Mouse (Mus musculus) forebrain, embryonic 14.5 days (tissue): ENCODE measurements around the gene Lin7a. TPM values are rescaled to one million over a fixed set of nuclear protein-coding genes. Genes with fewer than 3 reads are reported as not detected.

Experiments
- ATAC-seq: fragments of 200-750 bp; cut with Nextera tagmentation; 2 replicates; pipeline ENCODE4 v1.8.0; 2017; ENCODE audit warnings: mild to moderate bottlenecking, moderate library complexity
- DNase-seq: peaks from one replicate; pipeline ENCODE4 v3.0.0-alpha.2; 2015; ENCODE audit warnings: low spot score
- H3K27ac ChIP-seq: fragments of 300-500 bp; sonication (generic); 2 replicates; pipeline ENCODE4 v1.5.1; 2014; ENCODE audit warnings: low read depth, mild to moderate bottlenecking, control low read depth, low read length, moderate library complexity
- H3K27me3 ChIP-seq: fragments of 300-500 bp; sonication (generic); replicated peaks from 2 replicates; pipeline ENCODE4 v1.6.1; 2014; ENCODE audit warnings: low read length, control low read depth, mixed read lengths; ENCODE audit not compliant: control insufficient read depth, insufficient read depth
- H3K36me3 ChIP-seq: fragments of 300-500 bp; sonication (generic); 2 replicates; pipeline ENCODE4 v1.6.1; 2014; ENCODE audit warnings: low read length, control low read depth; ENCODE audit not compliant: control insufficient read depth, insufficient read depth
- H3K4me1 ChIP-seq: fragments of 300-500 bp; sonication (generic); 2 replicates; pipeline ENCODE4 v1.6.1; 2014; ENCODE audit warnings: antibody characterized with exemption, low read length, control low read depth; ENCODE audit not compliant: control insufficient read depth, insufficient read depth
- H3K4me2 ChIP-seq: fragments of 300-500 bp; sonication (generic); 2 replicates; pipeline ENCODE4 v1.6.1; 2014; ENCODE audit warnings: mild to moderate bottlenecking, control low read depth, low read length
- H3K4me3 ChIP-seq: fragments of 300-500 bp; sonication (generic); 2 replicates; pipeline ENCODE4 v1.5.1; 2014; ENCODE audit warnings: low read depth, low read length, control low read depth
- H3K9ac ChIP-seq: fragments of 300-500 bp; sonication (generic); 2 replicates; pipeline ENCODE4 v1.6.1; 2014; ENCODE audit warnings: mild to moderate bottlenecking, low read length, control low read depth, moderate library complexity
- H3K9me3 ChIP-seq: fragments of 300-500 bp; sonication (generic); replicated peaks from 2 replicates; pipeline ENCODE4 v1.6.1; 2016; ENCODE audit warnings: low read length, control low read depth, mixed read lengths; ENCODE audit not compliant: control insufficient read depth
- WGBS: fragments of 180-500 bp; shearing (Covaris S2); extraction: QIAGEN DNeasy Blood & Tissue Kit; methylation state at CpG from one replicate; pipeline ENCODE4 v1.1.7; 2014; 5-methylcytosine and 5-hydroxymethylcytosine counted together
- polyA plus RNA-seq: library from polyadenylated mRNA; unstranded; fragments of >200 nt; fragmentation: Nextera tagmentation; extraction: Ambion mirVana; gene quantifications from 2 replicates; pipeline ENCODE4 v1.2.1, GENCODE M21; 2014

Gene Lin7a
- polyA plus RNA-seq = 9.1 and 14.1 TPM in 2 replicates

GRCm38 (mm10) chr10:107271321-107272130 lies at the start of gene Lin7a:
Gene Lin7a (plus strand): TSS chr10:107271686.
- Histone ChIP-seq H3K27me3 (no peaks in the 10 kb centered on the region), H3K4me2 (peak within 1 kb of the TSS; percentile 98), H3K4me3 (peak within 1 kb of the TSS; percentile 73), H3K27ac (peak within 1 kb of the TSS; percentile 44; the same call in 1 of the 2 replicates), H3K36me3 (no peaks in the 10 kb centered on the region), H3K9me3 (no peaks in the 10 kb centered on the region), H3K4me1 (no peaks in the 10 kb centered on the region), H3K9ac (peak within 1 kb of the TSS; percentile 79)
- peak; percentile 73 for DNase-seq
- ATAC-seq = peak; percentile 82
- WGBS = 2% methylated on average over 38 of the region's 38 CpGs

- Histone ChIP-seq H3K27ac (no peak overlapping the region), H3K4me2 (no peak overlapping the region), H3K27me3 (no peaks in the 10 kb centered on the region), H3K4me1 (no peaks in the 10 kb centered on the region), H3K4me3 (no peak overlapping the region), H3K9me3 (no peaks in the 10 kb centered on the region), H3K9ac (no peak overlapping the region), H3K36me3 (no peaks in the 10 kb centered on the region)
- DNase-seq (no peak), ATAC-seq (no peak)
- WGBS = 89% methylated on average over 2 of the region's 2 CpGs
Observed at GRCm38 (mm10) chr10:107221726-107222125, 49.8 kb upstream of the Lin7a start.

- no peaks in the 10 kb centered on the region for H3K9me3 ChIP-seq
- H3K27ac ChIP-seq = no peak overlapping the region
- no peaks in the 10 kb centered on the region for H3K27me3 ChIP-seq
- no peak overlapping the region for H3K4me3 ChIP-seq
- H3K4me1 ChIP-seq = no peaks in the 10 kb centered on the region
- WGBS = 88% methylated on average over 8 of the region's 8 CpGs
- no peak for ATAC-seq
- H3K36me3 ChIP-seq = no peaks in the 10 kb centered on the region
- no peak for DNase-seq
- no peak overlapping the region for H3K4me2 ChIP-seq
- no peak overlapping the region for H3K9ac ChIP-seq
Observed at GRCm38 (mm10) chr10:107222406-107223185, 48.9 kb upstream of the Lin7a start.

GRCm38 (mm10) chr10:107223186-107223440 lies 48.4 kb upstream of the Lin7a start:
- H3K27ac ChIP-seq = no peak overlapping the region
- no peak overlapping the region for H3K9ac ChIP-seq
- H3K4me1 ChIP-seq = no peaks in the 10 kb centered on the region
- no peak overlapping the region for H3K4me3 ChIP-seq
- H3K4me2 ChIP-seq = no peak overlapping the region
- no peaks in the 10 kb centered on the region for H3K27me3 ChIP-seq
- H3K36me3 ChIP-seq = no peaks in the 10 kb centered on the region
- ATAC-seq (no peak), DNase-seq (no peak)
- H3K9me3 ChIP-seq = no peaks in the 10 kb centered on the region
- WGBS = 88% methylated on average over 3 of the region's 3 CpGs

- Histone ChIP-seq H3K27ac (no peak overlapping the region), H3K9ac (no peak overlapping the region), H3K36me3 (no peaks in the 10 kb centered on the region), H3K27me3 (no peaks in the 10 kb centered on the region), H3K4me3 (no peak overlapping the region), H3K9me3 (no peaks in the 10 kb centered on the region), H3K4me2 (no peak overlapping the region), H3K4me1 (no peaks in the 10 kb centered on the region)
- DNase-seq (no peak), ATAC-seq (no peak)
- WGBS = 94% methylated on average over 3 of the region's 3 CpGs
Observed at GRCm38 (mm10) chr10:107223821-107224220, 47.7 kb upstream of the Lin7a start.

- Histone ChIP-seq H3K36me3 (no peaks in the 10 kb centered on the region), H3K4me3 (no peak overlapping the region), H3K9ac (no peak overlapping the region), H3K4me1 (no peaks in the 10 kb centered on the region), H3K27me3 (no peaks in the 10 kb centered on the region), H3K27ac (no peak overlapping the region), H3K4me2 (no peak overlapping the region), H3K9me3 (no peaks in the 10 kb centered on the region)
- ATAC-seq = no peak
- 88% methylated on average over 6 of the region's 6 CpGs for WGBS
- no peak for DNase-seq
Observed at GRCm38 (mm10) chr10:107224596-107225330, 46.7 kb upstream of the Lin7a start.

GRCm38 (mm10) chr10:107225331-107225835 lies 46.1 kb upstream of the Lin7a start:
- WGBS = 74% methylated on average over 4 of the region's 4 CpGs
- no peaks in the 10 kb centered on the region for H3K36me3 ChIP-seq
- DNase-seq (no peak), ATAC-seq (no peak)
- no peaks in the 10 kb centered on the region for H3K9me3 ChIP-seq
- H3K4me3 ChIP-seq = no peak overlapping the region
- no peaks in the 10 kb centered on the region for H3K4me1 ChIP-seq
- no peak overlapping the region for H3K9ac ChIP-seq
- no peak overlapping the region for H3K27ac ChIP-seq
- H3K27me3 ChIP-seq = no peaks in the 10 kb centered on the region
- H3K4me2 ChIP-seq = no peak overlapping the region

GRCm38 (mm10) chr10:107225871-107226270 lies 45.6 kb upstream of the Lin7a start:
- no peak overlapping the region for H3K4me3 ChIP-seq
- H3K9ac ChIP-seq = no peak overlapping the region
- no peak overlapping the region for H3K4me2 ChIP-seq
- H3K9me3 ChIP-seq = no peaks in the 10 kb centered on the region
- H3K4me1 ChIP-seq = no peaks in the 10 kb centered on the region
- no peak for DNase-seq
- no peaks in the 10 kb centered on the region for H3K36me3 ChIP-seq
- H3K27me3 ChIP-seq = no peaks in the 10 kb centered on the region
- H3K27ac ChIP-seq = no peak overlapping the region
- no peak for ATAC-seq
- WGBS = 92% methylated on average over 4 of the region's 4 CpGs
